In the genomic region with DNA sequence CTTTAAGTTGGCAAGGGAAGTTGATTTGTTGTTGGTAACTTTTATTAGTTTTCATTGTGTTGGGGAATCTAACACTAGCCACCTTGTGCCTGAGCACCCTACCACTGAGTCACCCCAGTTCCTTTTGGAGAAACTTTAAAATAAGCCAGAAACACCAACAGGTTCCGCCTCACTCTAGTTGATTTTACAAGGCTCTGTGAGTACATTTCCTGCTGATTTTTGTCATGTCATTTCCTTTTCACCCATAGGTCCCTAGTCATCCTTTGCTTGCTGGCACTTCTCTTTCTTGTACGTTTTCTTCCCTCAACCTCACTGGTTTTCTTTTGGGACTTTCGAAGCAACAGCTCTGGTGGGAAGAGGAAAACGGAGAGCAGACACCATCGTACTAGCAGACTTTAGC, we compare ENCODE assay signal across 7 mouse cellular contexts. TPM values are rescaled to one million over a fixed set of nuclear protein-coding genes. Genes with fewer than 3 reads are reported as not detected.
DNase-seq lines count a peak whose midpoint lies in the region; ATAC-seq lines count a peak whose summit lies in the region.

No protein-coding gene starts in this region.

- H3K4me2 ChIP-seq in forebrain, embryonic 15.5 days (replicated peaks): peak overlapping the region; percentile 66
- H3K4me2 ChIP-seq in liver, embryonic 13.5 days: peak overlapping the region; percentile 73

- DNase-seq in thymus, postnatal 0 days (ENCODE audit: low spot score): peak; percentile 48
- no peak for DNase-seq in thymus, postnatal 4 days
- no peak for DNase-seq in liver, embryonic 13.5 days
- no peak for DNase-seq in left cerebral cortex, adult 8-10 months (ENCODE audit: low spot score in 2 of 2)
- no peak for DNase-seq in yolk sac, embryonic 10.5 days (ENCODE audit: low spot score)
- DNase-seq in gastrocnemius, postnatal 36 days: no peak

- H3K27ac ChIP-seq in forebrain, embryonic 15.5 days (replicated peaks): no peak overlapping the region
- peak overlapping the region; percentile 10; the same call in 1 of the 2 replicates for H3K27ac ChIP-seq in liver, embryonic 13.5 days

- no peaks in the 10 kb centered on the region for H3K9me3 ChIP-seq in forebrain, embryonic 15.5 days
- no peaks in the 10 kb centered on the region for H3K9me3 ChIP-seq in liver, embryonic 13.5 days (replicated peaks)

- H3K36me3 ChIP-seq in forebrain, embryonic 15.5 days: no peaks in the 10 kb centered on the region
- H3K36me3 ChIP-seq in liver, embryonic 13.5 days: peaks cover 6% of the 10 kb centered on the region

- no peak for ATAC-seq in forebrain, embryonic 15.5 days (replicated peaks)
- ATAC-seq in liver, embryonic 13.5 days (ENCODE audit: low read depth): no peak

- H3K27me3 ChIP-seq in forebrain, embryonic 15.5 days: no peaks in the 10 kb centered on the region
- H3K27me3 ChIP-seq in liver, embryonic 13.5 days: no peaks in the 10 kb centered on the region

- no peak overlapping the region for H3K9ac ChIP-seq in forebrain, embryonic 15.5 days (replicated peaks)
- 0 out of 2 replicates have a peak overlapping the region, but pooled peaks have one; percentile 70 for H3K9ac ChIP-seq in liver, embryonic 13.5 days

- peak overlapping the region; percentile 53 for H3K4me3 ChIP-seq in forebrain, embryonic 15.5 days
- H3K4me3 ChIP-seq in liver, embryonic 13.5 days (replicated peaks): peak overlapping the region; percentile 66

- H3K4me1 ChIP-seq in forebrain, embryonic 15.5 days: peaks cover 32% of the 10 kb centered on the region
- H3K4me1 ChIP-seq in liver, embryonic 13.5 days (replicated peaks): peaks cover 29% of the 10 kb centered on the region

- intact Hi-C loops in gastrocnemius, postnatal 36 days (cut with DNase I): no loop called here

- 46% methylated on average over 5 of the region's 5 CpGs for WGBS in forebrain, embryonic 15.5 days
- 34% methylated on average over 5 of the region's 5 CpGs for WGBS in liver, embryonic 13.5 days (ENCODE audit: insufficient replicate concordance)

RNA-seq across cellular contexts. Expression of a gene that starts 2.5 kb away (rescaled TPM):
- polyA plus RNA-seq in thymus, postnatal 0 days (2015; fragmentation: Nextera tagmentation; extraction: Ambion mirVana): 236 and 245 TPM in 2 replicates
- 262 and 269 TPM in 2 replicates for polyA plus RNA-seq in forebrain, embryonic 15.5 days (2015; fragmentation: Nextera tagmentation; extraction: Ambion mirVana)
- polyA plus RNA-seq in liver, embryonic 13.5 days (2015; fragmentation: Nextera tagmentation; extraction: Ambion mirVana): 172 and 182 TPM in 2 replicates
- 100 to 1,000 TPM; 451 to 500 (median 488) TPM for total RNA-seq in left cerebral cortex, adult 8-10 months (2022)
- 1,000 to 10,000 TPM; 1,149 to 1,583 TPM for total RNA-seq in gastrocnemius, postnatal 36 days (2021)

RNA-seq across cellular contexts. Expression of a gene that starts 31.6 kb away (rescaled TPM):
- polyA plus RNA-seq in thymus, postnatal 0 days (2015; fragmentation: Nextera tagmentation; extraction: Ambion mirVana): 10.8 and 13.7 TPM in 2 replicates
- polyA plus RNA-seq in forebrain, embryonic 15.5 days (2015; fragmentation: Nextera tagmentation; extraction: Ambion mirVana): 11.4 and 14.5 TPM in 2 replicates
- polyA plus RNA-seq in liver, embryonic 13.5 days (2015; fragmentation: Nextera tagmentation; extraction: Ambion mirVana): 6.9 and 8.3 TPM in 2 replicates
- 10 to 100 TPM; 24.4 to 27.2 (median 26.2) TPM for total RNA-seq in left cerebral cortex, adult 8-10 months (2022)
- 1 to 10 TPM; 4.7 to 6.3 TPM for total RNA-seq in gastrocnemius, postnatal 36 days (2021)

RNA-seq across cellular contexts. Expression of a gene that starts 46.4 kb away (rescaled TPM):
- polyA plus RNA-seq in thymus, postnatal 0 days (2015; fragmentation: Nextera tagmentation; extraction: Ambion mirVana): 0.87 and 0.89 TPM in 2 replicates
- 0.23 and 0.33 TPM in 2 replicates for polyA plus RNA-seq in forebrain, embryonic 15.5 days (2015; fragmentation: Nextera tagmentation; extraction: Ambion mirVana)
- polyA plus RNA-seq in liver, embryonic 13.5 days (2015; fragmentation: Nextera tagmentation; extraction: Ambion mirVana): 0.43 and 0.67 TPM in 2 replicates
- 1 to 10 TPM; 1.4 to 3.7 (median 2.6) TPM for total RNA-seq in left cerebral cortex, adult 8-10 months (2022)
- total RNA-seq in gastrocnemius, postnatal 36 days (2021): under 1 TPM; 0.23 to 0.44 TPM
